Comparison of ENCODE assay signal across 11 mouse cellular contexts in genomic region chr7:132372752-132373513, GRCm38 (mm10). TPM values are rescaled to one million over a fixed set of nuclear protein-coding genes. Genes with fewer than 3 reads are reported as not detected.
DNase-seq lines count a peak whose midpoint lies in the region; ATAC-seq lines count a peak whose summit lies in the region.
"Had no signal": no experiment of that assay in that cellular context is flagged by ENCODE, and none has a peak within 500 bp of the region (broad histone marks: within the 10 kb centered on the region; RNA-seq: fewer than 3 reads in every experiment).

No protein-coding gene starts in this region.

- H3K36me3 ChIP-seq in hindbrain, embryonic 14.5 days (replicated peaks; ENCODE audit: control insufficient read depth, insufficient read depth) = no peaks in the 10 kb centered on the region
- H3K36me3 ChIP-seq in neural tube, embryonic 15.5 days = no peaks in the 10 kb centered on the region
- H3K36me3 ChIP-seq in kidney, embryonic 14.5 days (ENCODE audit: control insufficient read depth, insufficient read depth, low read length) = no peaks in the 10 kb centered on the region

- no peak overlapping the region; the same call in 1 of the 2 replicates for H3K9ac ChIP-seq in hindbrain, embryonic 14.5 days
- no peak overlapping the region for H3K9ac ChIP-seq in neural tube, embryonic 15.5 days (replicated peaks)
- H3K9ac ChIP-seq in kidney, embryonic 14.5 days (ENCODE audit: low read depth, low read length) = no peak overlapping the region

- WGBS in hindbrain, embryonic 14.5 days = 13% methylated on average over 17 of the region's 17 CpGs
- 27% methylated on average over 17 of the region's 17 CpGs for WGBS in neural tube, embryonic 15.5 days
- WGBS in kidney, embryonic 14.5 days = 58% methylated on average over 17 of the region's 17 CpGs

- no peak for ATAC-seq in hindbrain, embryonic 14.5 days (ENCODE audit: low FRiP score)
- ATAC-seq in neural tube, embryonic 15.5 days (ENCODE audit: low FRiP score) = no peak
- ATAC-seq in kidney, embryonic 14.5 days (ENCODE audit: low FRiP score, low TSS enrichment) = no peak

- no peaks in the 10 kb centered on the region for H3K9me3 ChIP-seq in hindbrain, embryonic 14.5 days (ENCODE audit: control insufficient read depth, low read length)
- H3K9me3 ChIP-seq in neural tube, embryonic 15.5 days (replicated peaks) = no peaks in the 10 kb centered on the region
- no peaks in the 10 kb centered on the region for H3K9me3 ChIP-seq in kidney, embryonic 14.5 days (ENCODE audit: control insufficient read depth, low read length)
- H3K9me3 ChIP-seq: megakaryocyte, embryonic 14.5 days had no signal

- DNase-seq in retina, embryonic 14.5 days (ENCODE audit: low spot score) = peak; percentile 32
- no peak for DNase-seq in retina, postnatal 1 day
- DNase-seq in cerebellum, postnatal 36 days = peak; percentile 37 to 62
- DNase-seq in hindbrain, embryonic 14.5 days (ENCODE audit: low spot score) = peak; percentile 52
- DNase-seq in spleen, postnatal 14 days (ENCODE audit: low spot score in 2 of 2) = no peak
- DNase-seq in urinary bladder, adult 2 months (ENCODE audit: low spot score) = no peak
- DNase-seq: kidney, adult 18-20 months; spleen, adult 18-20 months had no signal

- H3K4me2 ChIP-seq in hindbrain, embryonic 14.5 days (replicated peaks) = peak overlapping the region; percentile 19; the same call in 1 of the 2 replicates
- H3K4me2 ChIP-seq in neural tube, embryonic 15.5 days = no peak overlapping the region
- no peak overlapping the region for H3K4me2 ChIP-seq in kidney, embryonic 14.5 days (replicated peaks; ENCODE audit: low read depth, low read length)

- H3K27ac ChIP-seq in hindbrain, embryonic 14.5 days = peak overlapping the region; percentile 80
- H3K27ac ChIP-seq in neural tube, embryonic 15.5 days (replicated peaks) = peak overlapping the region; percentile 41; the same call in 1 of the 2 replicates
- no peak overlapping the region for H3K27ac ChIP-seq in kidney, embryonic 14.5 days (ENCODE audit: low read depth, low read length)

- peaks cover 15% of the 10 kb centered on the region for H3K4me1 ChIP-seq in hindbrain, embryonic 14.5 days (replicated peaks; ENCODE audit: control insufficient read depth, insufficient read depth, low read length)
- peaks cover 33% of the 10 kb centered on the region for H3K4me1 ChIP-seq in neural tube, embryonic 15.5 days
- H3K4me1 ChIP-seq in kidney, embryonic 14.5 days (ENCODE audit: control insufficient read depth, insufficient read depth, low read length) = peaks cover 18% of the 10 kb centered on the region; the same call in 1 of the 2 replicates

- H3K4me3 ChIP-seq in hindbrain, embryonic 14.5 days (replicated peaks; ENCODE audit: low read length) = no peak overlapping the region
- no peak overlapping the region for H3K4me3 ChIP-seq in neural tube, embryonic 15.5 days (replicated peaks)
- no peak overlapping the region for H3K4me3 ChIP-seq in kidney, embryonic 14.5 days (ENCODE audit: low read length)
- H3K4me3 ChIP-seq: megakaryocyte, embryonic 14.5 days had no signal

- H3K27me3 ChIP-seq in hindbrain, embryonic 14.5 days (ENCODE audit: control insufficient read depth, insufficient read depth, low read length) = no peaks in the 10 kb centered on the region
- H3K27me3 ChIP-seq in neural tube, embryonic 15.5 days (replicated peaks) = no peaks in the 10 kb centered on the region
- no peaks in the 10 kb centered on the region for H3K27me3 ChIP-seq in kidney, embryonic 14.5 days (ENCODE audit: control insufficient read depth, insufficient read depth, low read length)

RNA-seq across cellular contexts. Expression of gene Chst15, which starts 55.9 kb away (rescaled TPM):
- polyA plus RNA-seq in hindbrain, embryonic 14.5 days (2014; fragmentation: Nextera tagmentation; extraction: Ambion mirVana) = 16.3 and 17.1 TPM in 2 replicates
- 17.1 and 19.7 TPM in 2 replicates for polyA plus RNA-seq in neural tube, embryonic 15.5 days (2015; fragmentation: Nextera tagmentation; extraction: Ambion mirVana)
- 10.0 and 18.8 TPM in 2 replicates for polyA plus RNA-seq in kidney, embryonic 14.5 days (2014; fragmentation: Nextera tagmentation; extraction: Ambion mirVana)
- polyA plus RNA-seq in urinary bladder, adult 2 months (2012; rRNA removed) = 8.7 and 14.5 TPM in 2 replicates

Comparison
In these comparisons a context has a peak if more than half of its experiments do, and no peak if none do; other contexts are left out.
1. DNase-seq: peak in retina, embryonic 14.5 days (single experiment), cerebellum, postnatal 36 days (2 of 2) and hindbrain, embryonic 14.5 days (single experiment); none in retina, postnatal 1 day (single experiment), spleen, postnatal 14 days (0 of 2) and urinary bladder, adult 2 months (single experiment).